Mouse (Mus musculus) cerebellum, adult 18-20 months (tissue): Measurements from ENCODE around the gene Ptpn7.

Experiments used
- DNase-seq, 2 experiments: peaks; one replicate each; pipeline ENCODE4 v3.0.0; 2021

Gene Ptpn7

GRCm38 (mm10) chr1:135189186-135189585, 56.7 kb downstream of the Ptpn7 start:
- DNase-seq = no peak

- DNase-seq = peak; percentile 47 to 54
These were observed 61.8 kb downstream of the Ptpn7 start for GRCm38 (mm10) chr1:135194335-135194734.
